Mouse (Mus musculus) lung, postnatal 0 days (tissue): ENCODE measurements around the gene Pla2g4f.

ENCODE experiments used
- CTCF ChIP-seq: IDR thresholded peaks from 2 replicates; pipeline ENCODE4 v1.5.1; 2016; ENCODE audit warnings: antibody characterized with exemption, mild to moderate bottlenecking
- EP300 ChIP-seq: IDR thresholded peaks from 2 replicates; pipeline ENCODE4 v1.6.1; 2016; ENCODE audit warnings: antibody characterized with exemption, mild to moderate bottlenecking, control low read depth

- TF ChIP-seq CTCF, result no peak
- no peak for TF ChIP-seq EP300
Measured at GRCm38 (mm10) chr2:120276951-120277350, 37.0 kb downstream of the Pla2g4f start.
